Mouse (Mus musculus): ENCODE measurements at regions not wholly inside any gene's neighbourhood (a gene's known extent, or its start where the extent isn't known, plus 50 kb on each side); places are given as distances from the start of the nearest gene placed in this dataset.

- WGBS: 46% methylated on average over 4 of the region's 4 CpGs
- no peaks in the 10 kb centered on the region for H3K36me3 ChIP-seq (ENCODE audit: control insufficient read depth, insufficient read depth, low read length)
- no peak overlapping the region for H3K27ac ChIP-seq (replicated peaks; ENCODE audit: low read depth, low read length)
- no peak for ATAC-seq (ENCODE audit: low read depth)
- H3K4me1 ChIP-seq (ENCODE audit: control insufficient read depth, insufficient read depth, low read length): no peaks in the 10 kb centered on the region; the same call in 1 of the 2 replicates
- peak; percentile 41 for DNase-seq (ENCODE audit: low spot score)
- H3K27me3 ChIP-seq (replicated peaks; ENCODE audit: control insufficient read depth, insufficient read depth, low read length): no peaks in the 10 kb centered on the region
- H3K9me3 ChIP-seq (ENCODE audit: control insufficient read depth, low read length): no peaks in the 10 kb centered on the region
- no peak overlapping the region for H3K4me2 ChIP-seq (ENCODE audit: low read depth, low read length)
- H3K9ac ChIP-seq (ENCODE audit: low read depth, low read length): no peak overlapping the region
- H3K4me3 ChIP-seq (ENCODE audit: low read depth, low read length): no peak overlapping the region
Measured at GRCm38 (mm10) chr7:145001503-145002084, 61.9 kb upstream of the Ccnd1 start.

GRCm38 (mm10) chr7:144999741-145000140 lies 60.0 kb upstream of the Ccnd1 start:
- H3K27ac ChIP-seq (replicated peaks; ENCODE audit: low read depth, low read length): no peak overlapping the region
- H3K27me3 ChIP-seq (replicated peaks; ENCODE audit: control insufficient read depth, insufficient read depth, low read length): no peaks in the 10 kb centered on the region
- H3K36me3 ChIP-seq (ENCODE audit: control insufficient read depth, insufficient read depth, low read length): no peaks in the 10 kb centered on the region
- DNase-seq (ENCODE audit: low spot score) (no peak), ATAC-seq (ENCODE audit: low read depth) (no peak)
- no peaks in the 10 kb centered on the region for H3K9me3 ChIP-seq (ENCODE audit: control insufficient read depth, low read length)
- H3K4me2 ChIP-seq (ENCODE audit: low read depth, low read length): no peak overlapping the region
- H3K4me1 ChIP-seq (ENCODE audit: control insufficient read depth, insufficient read depth, low read length): no peaks in the 10 kb centered on the region; the same call in 1 of the 2 replicates
- no peak overlapping the region for H3K9ac ChIP-seq (ENCODE audit: low read depth, low read length)
- WGBS: 70% methylated on average over 3 of the region's 3 CpGs
- no peak overlapping the region for H3K4me3 ChIP-seq (ENCODE audit: low read depth, low read length)

- Histone ChIP-seq H3K9me3 (ENCODE audit: control insufficient read depth, low read length) (no peaks in the 10 kb centered on the region), H3K4me2 (ENCODE audit: low read depth, low read length) (no peak overlapping the region), H3K36me3 (ENCODE audit: control insufficient read depth, insufficient read depth, low read length) (no peaks in the 10 kb centered on the region), H3K27ac (replicated peaks; ENCODE audit: low read depth, low read length) (no peak overlapping the region), H3K4me1 (ENCODE audit: control insufficient read depth, insufficient read depth, low read length) (no peaks in the 10 kb centered on the region; the same call in 1 of the 2 replicates), H3K27me3 (replicated peaks; ENCODE audit: control insufficient read depth, insufficient read depth, low read length) (no peaks in the 10 kb centered on the region), H3K4me3 (ENCODE audit: low read depth, low read length) (no peak overlapping the region), H3K9ac (ENCODE audit: low read depth, low read length) (no peak overlapping the region)
- no peak for DNase-seq (ENCODE audit: low spot score)
- 45% methylated on average over 3 of the region's 3 CpGs for WGBS
- no peak for ATAC-seq (ENCODE audit: low read depth)
Measured at GRCm38 (mm10) chr7:144996847-144997246, 57.1 kb upstream of the Ccnd1 start.

GRCm38 (mm10) chr7:144994229-144994628 lies 54.5 kb upstream of the Ccnd1 start:
- H3K4me2 ChIP-seq (ENCODE audit: low read depth, low read length): no peak overlapping the region
- H3K9me3 ChIP-seq (ENCODE audit: control insufficient read depth, low read length): no peaks in the 10 kb centered on the region
- 62% methylated on average over 4 of the region's 4 CpGs for WGBS
- no peak overlapping the region for H3K9ac ChIP-seq (ENCODE audit: low read depth, low read length)
- no peak for ATAC-seq (ENCODE audit: low read depth)
- no peak for DNase-seq (ENCODE audit: low spot score)
- H3K4me1 ChIP-seq (ENCODE audit: control insufficient read depth, insufficient read depth, low read length): no peaks in the 10 kb centered on the region
- no peaks in the 10 kb centered on the region for H3K27me3 ChIP-seq (replicated peaks; ENCODE audit: control insufficient read depth, insufficient read depth, low read length)
- no peak overlapping the region for H3K27ac ChIP-seq (replicated peaks; ENCODE audit: low read depth, low read length)
- H3K36me3 ChIP-seq (ENCODE audit: control insufficient read depth, insufficient read depth, low read length): no peaks in the 10 kb centered on the region
- H3K4me3 ChIP-seq (ENCODE audit: low read depth, low read length): no peak overlapping the region

- WGBS: 76% methylated on average over 4 of the region's 4 CpGs
Measured at GRCm38 (mm10) chr7:144993566-144993965, 53.8 kb upstream of the Ccnd1 start.

GRCm38 (mm10) chr7:144991760-144992159 lies 52.0 kb upstream of the Ccnd1 start:
- WGBS: 89% methylated on average over 1 of the region's 1 CpGs
- no peak overlapping the region for H3K4me3 ChIP-seq (ENCODE audit: low read depth, low read length)
- H3K9me3 ChIP-seq (ENCODE audit: control insufficient read depth, low read length): no peaks in the 10 kb centered on the region
- no peak overlapping the region for H3K4me2 ChIP-seq (ENCODE audit: low read depth, low read length)
- H3K4me1 ChIP-seq (ENCODE audit: control insufficient read depth, insufficient read depth, low read length): no peaks in the 10 kb centered on the region
- DNase-seq (ENCODE audit: low spot score): no peak
- no peak for ATAC-seq (ENCODE audit: low read depth)
- H3K27me3 ChIP-seq (replicated peaks; ENCODE audit: control insufficient read depth, insufficient read depth, low read length): no peaks in the 10 kb centered on the region
- no peak overlapping the region for H3K27ac ChIP-seq (replicated peaks; ENCODE audit: low read depth, low read length)
- no peak overlapping the region for H3K9ac ChIP-seq (ENCODE audit: low read depth, low read length)
- no peaks in the 10 kb centered on the region for H3K36me3 ChIP-seq (ENCODE audit: control insufficient read depth, insufficient read depth, low read length)

More at GRCm38 (mm10) chr7:144993566-144993965, 53.8 kb upstream of the Ccnd1 start:
- Histone ChIP-seq H3K4me2 (ENCODE audit: low read depth, low read length) (no peak overlapping the region), H3K36me3 (ENCODE audit: control insufficient read depth, insufficient read depth, low read length) (no peaks in the 10 kb centered on the region), H3K27me3 (replicated peaks; ENCODE audit: control insufficient read depth, insufficient read depth, low read length) (no peaks in the 10 kb centered on the region), H3K4me1 (ENCODE audit: control insufficient read depth, insufficient read depth, low read length) (no peaks in the 10 kb centered on the region), H3K4me3 (ENCODE audit: low read depth, low read length) (no peak overlapping the region), H3K27ac (replicated peaks; ENCODE audit: low read depth, low read length) (no peak overlapping the region), H3K9ac (ENCODE audit: low read depth, low read length) (no peak overlapping the region), H3K9me3 (ENCODE audit: control insufficient read depth, low read length) (no peaks in the 10 kb centered on the region)
- no peak for DNase-seq (ENCODE audit: low spot score)
- ATAC-seq (ENCODE audit: low read depth): no peak; the same call in 1 of the 2 replicates
